Mouse (Mus musculus) natural killer cell, adult 2 months (primary cell): Measurements from ENCODE around the gene Chsy1.

ENCODE experiments used
- DNase-seq, 2 experiments: peaks; one replicate each; pipeline ENCODE4 v3.0.0; 2022; ENCODE audit warnings: low spot score in 2 of 2

Chsy1 gene

DNA sequence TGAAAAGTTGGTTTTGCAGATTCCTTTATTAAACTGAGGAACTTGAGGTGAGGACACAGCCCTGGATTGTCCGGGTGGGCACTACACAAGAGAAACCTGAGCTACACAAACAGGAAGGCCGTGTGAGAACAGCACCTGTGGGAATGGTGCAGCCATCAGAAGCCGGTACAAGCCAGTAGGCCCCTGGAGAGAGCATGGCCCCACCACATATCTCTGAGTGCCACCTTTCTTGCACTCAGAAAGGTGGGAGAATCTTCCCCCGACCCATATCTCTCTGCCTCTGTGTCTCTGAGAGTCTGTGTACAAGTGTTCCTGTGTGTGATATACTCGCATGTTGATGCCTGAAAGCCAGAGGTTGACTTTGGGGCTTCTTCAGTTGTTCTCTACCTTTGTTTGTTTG, 29.6 kb downstream of the Chsy1 start:
- DNase-seq, result no peak

DNA sequence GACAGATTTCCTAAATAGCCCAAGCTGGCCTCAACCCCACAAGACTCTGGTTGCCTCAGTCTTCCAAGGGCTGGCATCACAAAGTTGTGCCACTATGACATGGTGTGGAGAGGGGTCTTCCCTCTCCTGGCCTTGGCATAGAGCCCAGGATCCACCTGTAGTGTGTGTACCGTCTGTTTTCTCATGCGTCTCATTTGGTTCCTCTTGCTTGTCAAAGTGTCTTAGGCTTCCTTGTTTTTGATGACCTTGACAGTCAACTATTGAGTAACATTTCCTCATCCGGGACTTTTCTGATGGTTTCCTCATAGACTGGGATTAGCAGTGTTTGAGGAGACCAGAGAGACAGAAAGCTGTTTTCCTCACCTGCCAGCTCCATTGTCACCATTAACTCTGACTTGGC, 30.8 kb downstream of the Chsy1 start:
- no peak for DNase-seq

DNA sequence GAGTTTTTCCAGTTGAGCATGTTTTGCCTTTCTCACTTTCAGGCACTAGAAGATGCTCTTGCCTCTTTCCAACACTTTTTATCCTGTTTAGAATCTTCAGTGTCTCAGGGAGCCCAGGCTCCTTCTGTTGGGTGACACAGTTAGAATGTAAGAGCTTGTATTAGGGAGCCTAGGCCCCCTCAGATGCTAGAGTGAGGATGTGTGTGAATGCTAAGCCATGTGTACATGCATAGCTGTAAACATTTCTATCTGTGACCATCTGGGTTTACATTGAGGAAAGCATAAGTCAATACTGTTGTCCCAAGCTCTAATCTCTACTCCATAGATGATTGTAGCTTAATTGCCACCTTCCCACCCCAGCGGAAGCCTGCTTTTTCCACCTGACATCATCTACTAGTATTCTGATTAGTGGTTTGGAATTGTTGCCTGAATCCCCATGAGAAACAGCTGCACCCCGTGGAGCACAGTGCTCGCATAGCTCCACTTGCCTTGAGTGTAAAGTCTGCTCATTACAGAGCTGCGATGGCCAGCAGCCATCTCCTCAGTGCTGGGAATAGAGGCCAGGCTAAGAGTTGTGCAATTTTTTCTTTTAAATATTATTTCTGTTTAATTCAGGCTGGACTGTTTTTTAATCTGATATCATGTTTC, 31.7 kb downstream of the Chsy1 start:
- no peak for DNase-seq

DNA sequence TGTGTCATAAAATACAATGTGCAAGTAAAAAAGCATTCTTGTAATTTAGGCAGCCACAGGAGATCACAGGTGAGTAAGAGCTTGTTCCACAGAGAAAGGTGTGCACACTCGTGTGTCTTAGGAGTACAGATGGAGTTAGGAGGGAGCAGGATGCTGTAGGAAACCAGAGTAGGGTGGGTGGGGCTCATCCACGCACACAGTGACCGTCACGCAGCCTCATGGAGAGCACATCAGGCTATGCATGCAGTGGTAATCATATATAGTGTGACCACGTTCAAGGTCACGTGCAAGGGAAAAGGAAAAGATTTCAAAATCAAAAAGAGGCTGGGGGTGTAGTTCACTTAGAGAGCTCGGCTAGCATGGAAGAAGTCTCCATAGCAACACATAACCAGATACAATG, 33.2 kb downstream of the Chsy1 start:
- DNase-seq, result no peak

DNA sequence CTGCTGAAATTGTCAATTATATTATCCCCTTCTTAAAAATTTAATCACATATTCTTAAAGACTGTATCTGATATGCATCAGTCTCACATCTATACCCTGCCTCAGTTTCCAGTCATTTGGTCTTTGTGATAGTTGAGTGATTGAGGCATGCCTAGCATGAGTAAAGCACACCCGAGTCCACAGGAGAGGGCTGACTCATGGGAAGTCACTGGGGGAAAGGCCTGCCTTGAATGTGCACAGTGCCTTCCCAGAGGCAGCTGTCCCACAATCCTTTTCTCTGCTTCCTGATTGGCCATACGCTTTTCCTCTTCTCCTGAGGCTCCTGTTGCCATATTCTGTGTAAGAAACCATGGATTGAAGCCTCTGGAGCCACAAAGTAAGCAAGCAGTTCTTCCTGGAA, 35.2 kb downstream of the Chsy1 start:
- DNase-seq, result no peak

DNA sequence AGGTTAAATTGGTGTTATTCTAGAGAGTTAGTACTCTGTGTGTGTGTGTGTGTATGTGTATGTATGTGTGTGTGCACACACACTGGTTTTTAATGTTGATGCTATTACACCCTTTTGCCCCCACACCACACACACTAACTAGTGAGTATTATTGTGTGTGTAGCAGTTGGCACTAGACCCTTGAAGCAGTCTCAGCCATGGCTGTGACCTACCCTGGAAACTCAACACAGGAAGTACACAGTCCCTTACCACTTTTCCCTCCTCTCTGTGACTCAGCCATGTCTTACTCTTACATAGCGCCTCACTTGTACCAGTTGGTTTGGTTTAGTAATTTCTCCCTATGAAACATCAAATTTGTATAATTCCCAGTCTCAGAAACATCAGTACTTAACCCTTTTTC, 37.8 kb downstream of the Chsy1 start:
- DNase-seq, result peak in 1 of 2 experiments; percentile 61

DNA sequence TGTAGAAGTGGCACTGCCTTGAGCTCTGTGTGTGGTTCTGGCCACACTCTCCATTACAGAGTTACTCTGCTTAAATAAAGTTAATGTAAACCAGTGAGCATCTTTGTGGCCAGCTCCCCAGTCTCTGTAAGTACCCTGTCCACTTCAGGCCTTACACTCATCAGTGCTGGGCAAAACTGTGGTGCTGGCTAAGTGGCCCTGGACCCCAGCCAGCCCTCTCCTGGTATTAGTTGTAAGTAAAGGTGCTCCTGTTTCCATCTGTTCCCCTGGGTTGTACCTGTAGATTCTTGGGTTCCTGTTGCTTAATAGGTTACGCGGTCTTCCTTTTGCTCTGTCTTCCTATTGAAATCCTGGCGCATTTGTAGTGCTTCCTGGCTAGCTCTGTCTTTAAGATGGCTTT, 38.5 kb downstream of the Chsy1 start:
- no peak for DNase-seq

DNA sequence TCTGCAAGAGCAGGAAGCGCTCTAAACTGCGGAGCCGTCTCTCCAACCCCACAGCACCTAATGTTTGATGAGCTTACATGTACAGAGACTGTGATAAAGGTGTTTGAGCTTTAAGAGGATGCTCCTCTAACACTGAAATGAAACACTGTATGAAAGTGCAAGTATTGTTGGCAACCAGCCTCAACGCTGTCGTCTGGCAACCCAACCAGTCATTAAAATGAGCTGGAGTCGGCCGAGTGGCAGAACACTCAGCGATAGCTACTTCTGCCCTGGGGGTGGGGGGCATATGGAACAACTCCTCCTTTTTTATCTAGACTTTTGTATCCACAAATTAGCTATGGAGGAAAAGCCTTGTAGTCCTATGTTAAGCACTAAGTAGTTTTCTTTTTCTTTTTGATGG, 40.2 kb downstream of the Chsy1 start:
- no peak for DNase-seq

DNA sequence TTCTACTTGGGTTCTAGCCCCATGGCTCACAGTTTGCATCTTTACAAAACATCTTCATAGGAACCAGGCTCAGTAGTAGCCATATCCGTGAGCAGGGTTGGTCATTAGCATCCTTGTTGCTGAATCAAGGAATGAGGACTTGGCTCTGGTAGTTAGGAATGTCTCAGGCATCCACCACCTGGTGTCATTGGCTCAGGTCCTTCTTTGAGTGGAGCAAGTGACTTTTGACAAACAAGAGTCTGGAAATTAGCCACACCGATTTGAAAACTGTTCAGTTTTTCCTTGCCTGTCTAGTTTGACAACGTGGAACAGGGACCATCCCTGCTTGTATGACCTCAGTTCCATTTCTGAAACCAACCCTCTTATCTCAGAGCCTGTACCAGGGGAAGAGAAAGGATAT, 41.1 kb downstream of the Chsy1 start:
- no peak for DNase-seq

DNA sequence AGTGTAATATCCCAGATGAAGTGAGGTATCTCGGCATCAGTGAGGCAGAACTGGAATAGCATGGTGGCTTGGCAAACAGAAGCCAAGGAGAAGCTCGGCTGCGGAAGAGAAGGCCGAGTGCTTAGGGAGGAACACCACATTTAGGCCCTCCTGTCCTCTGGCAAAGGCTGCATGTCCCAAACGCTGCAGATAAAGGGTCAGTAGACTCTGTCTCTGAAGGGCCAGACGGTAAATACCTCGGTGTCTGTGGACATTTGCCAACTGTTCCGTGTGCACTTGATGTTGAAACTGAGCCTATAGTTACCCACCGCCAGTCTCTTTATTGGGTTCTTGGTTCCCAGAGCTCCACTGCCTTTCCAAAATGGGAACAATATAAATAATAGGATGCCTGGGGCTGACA, 48.1 kb downstream of the Chsy1 start:
- no peak for DNase-seq

DNA sequence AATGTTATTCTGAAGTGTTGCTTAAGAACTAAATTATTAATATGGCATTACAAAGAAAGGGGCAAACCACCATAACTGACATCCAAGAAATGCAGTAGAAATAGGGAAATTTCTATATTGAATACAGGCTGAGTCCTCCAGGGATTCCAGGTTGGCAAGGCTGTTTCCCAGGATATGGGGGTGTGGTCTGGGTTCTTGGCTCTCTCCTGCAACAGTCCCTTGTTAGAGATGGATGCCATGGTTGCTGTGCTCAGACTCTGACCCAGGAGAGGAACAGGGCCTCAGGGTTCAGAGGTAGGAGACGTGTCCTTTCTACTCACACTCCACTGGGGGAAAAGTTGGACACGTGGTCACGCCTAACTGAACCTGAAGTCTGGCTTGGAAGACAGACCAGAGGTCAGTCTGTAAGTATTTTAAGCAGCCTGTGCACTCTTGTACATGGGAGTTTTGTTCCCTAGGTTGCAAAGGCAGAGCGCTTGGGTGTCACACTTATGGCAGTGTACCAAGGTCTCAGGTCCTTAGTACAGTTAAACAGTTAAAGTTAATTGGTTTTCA, 48.6 kb downstream of the Chsy1 start:
- no peak for DNase-seq

DNA sequence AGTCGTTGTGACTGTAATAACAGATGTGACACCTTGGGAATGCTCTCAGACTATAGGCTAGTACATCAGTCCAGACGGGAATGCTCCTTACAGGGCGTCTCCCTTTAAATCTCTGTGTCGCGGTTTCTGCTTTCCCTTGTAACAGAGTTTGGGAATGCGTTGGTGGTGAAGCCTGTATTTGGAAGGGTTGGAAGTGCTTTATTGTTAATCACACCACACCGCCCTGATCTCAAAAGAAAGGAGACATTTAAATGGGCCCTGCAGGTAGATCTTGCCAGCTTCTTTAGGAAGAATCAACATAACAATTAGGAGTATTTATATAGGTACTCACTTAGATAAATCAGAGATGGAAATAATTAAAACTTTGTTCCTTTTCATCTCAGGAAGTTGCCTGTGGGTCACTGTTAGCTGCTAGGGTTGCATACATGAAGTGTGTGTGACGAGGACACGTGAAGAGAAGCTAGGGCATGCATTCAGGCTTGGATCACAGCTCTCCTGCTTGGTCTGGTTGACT, 49.4 kb downstream of the Chsy1 start:
- no peak for DNase-seq

DNA sequence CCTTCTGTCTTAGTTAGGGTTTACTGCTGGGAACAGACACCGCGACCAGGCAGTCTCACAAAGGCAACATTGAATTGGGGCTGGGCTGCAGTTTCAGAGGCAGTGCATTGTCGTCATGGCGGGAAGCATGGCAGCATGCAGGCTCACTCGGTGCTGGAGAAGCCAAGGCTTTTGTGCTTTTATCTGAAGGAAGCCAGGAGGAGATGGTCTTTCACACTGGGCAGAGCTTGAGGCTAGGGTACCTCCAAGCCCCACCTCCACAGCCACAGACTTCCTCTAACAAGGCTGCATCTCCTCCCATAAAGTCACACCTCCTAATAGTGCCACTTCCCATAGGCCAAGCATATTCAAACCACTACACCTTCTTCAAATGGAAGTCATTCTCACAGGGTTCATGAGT, 50.6 kb downstream of the Chsy1 start:
- peak in 1 of 2 experiments; percentile 58 for DNase-seq

DNA sequence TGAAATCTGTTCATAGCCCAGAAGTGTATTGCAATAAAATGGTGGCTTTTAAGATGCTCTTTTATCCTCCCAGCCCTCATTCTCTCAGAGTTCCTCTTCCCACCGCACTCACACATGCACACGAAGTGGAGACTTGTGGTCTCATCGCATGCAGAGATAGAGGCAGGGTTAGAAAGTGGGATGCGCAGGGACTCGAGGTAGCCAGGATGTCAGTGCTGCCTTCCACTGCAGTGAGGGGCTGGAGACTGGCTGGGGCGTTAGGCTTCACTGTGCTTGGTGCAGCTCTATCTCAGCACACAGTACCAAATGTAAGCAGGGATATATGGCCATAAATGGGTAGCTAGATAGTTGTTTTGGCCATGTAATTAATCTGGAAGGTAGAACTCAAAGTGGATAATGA, 52.5 kb downstream of the Chsy1 start:
- DNase-seq, result no peak

DNA sequence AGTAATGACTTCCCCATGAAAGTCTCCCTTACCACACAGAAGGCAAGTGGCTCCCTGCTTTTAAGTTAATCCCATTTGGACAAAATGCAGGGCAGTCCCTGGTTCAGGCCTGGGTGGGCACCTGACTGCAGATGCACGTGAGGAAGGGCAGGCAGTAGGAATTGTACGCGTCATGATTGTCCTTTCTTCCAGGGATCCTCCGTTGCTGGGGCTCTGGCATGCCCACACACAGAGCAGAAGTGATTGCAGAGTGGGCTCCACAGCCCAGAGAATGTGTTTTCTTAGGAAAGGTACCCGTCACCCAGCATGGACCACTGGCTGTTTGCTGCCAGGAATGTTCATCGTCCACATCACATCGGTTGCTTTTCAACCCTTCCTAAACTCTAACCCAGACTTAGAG, 53.2 kb downstream of the Chsy1 start:
- no peak for DNase-seq

DNA sequence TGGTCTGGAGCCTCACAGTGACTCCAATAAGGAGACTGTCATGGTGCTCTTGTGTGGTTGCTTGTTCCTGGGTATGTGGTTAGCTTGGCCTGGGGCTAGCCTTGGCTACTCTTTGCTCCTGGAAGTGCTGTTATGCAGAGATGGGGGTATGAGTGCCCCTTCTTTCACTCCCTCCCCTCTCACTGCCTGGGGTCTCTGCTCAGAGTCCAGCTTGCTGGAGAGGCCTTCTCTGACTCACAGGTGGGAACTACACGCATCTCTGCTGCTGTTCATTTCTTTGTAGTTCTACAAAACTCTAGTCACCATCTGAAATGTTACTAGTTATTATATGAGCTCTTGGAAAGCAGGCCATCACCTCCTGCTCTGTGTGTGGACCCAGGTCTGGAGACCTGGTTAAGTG, 53.7 kb downstream of the Chsy1 start:
- DNase-seq, result no peak

DNA sequence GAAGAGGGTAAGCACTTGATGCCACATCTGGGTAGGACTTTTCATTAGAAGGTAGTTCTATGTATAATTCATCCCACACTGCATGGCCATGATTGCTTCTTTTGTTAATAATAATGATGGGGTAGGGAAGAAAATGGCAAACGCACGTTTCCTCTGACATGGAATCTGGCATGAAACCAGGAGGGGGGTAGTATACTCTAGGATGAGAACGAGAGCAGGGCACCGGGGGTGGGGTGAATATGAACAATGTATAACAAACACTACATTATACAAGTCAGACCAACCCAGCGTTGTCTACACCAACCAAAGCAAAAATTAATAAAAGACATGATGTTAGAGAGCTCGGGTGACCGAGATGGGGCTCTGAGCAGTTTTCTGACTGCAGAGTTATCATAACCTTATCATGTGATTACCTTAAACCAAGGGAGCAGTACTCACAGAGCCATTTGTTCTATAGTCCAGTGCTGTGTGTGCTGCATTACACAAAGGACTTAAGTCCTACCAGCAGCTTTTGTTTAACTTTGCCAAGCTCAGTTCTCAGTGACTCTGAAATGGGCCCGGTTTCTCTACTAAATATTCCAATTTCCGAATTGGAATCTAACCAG, 55.2 kb downstream of the Chsy1 start:
- DNase-seq, result no peak

DNA sequence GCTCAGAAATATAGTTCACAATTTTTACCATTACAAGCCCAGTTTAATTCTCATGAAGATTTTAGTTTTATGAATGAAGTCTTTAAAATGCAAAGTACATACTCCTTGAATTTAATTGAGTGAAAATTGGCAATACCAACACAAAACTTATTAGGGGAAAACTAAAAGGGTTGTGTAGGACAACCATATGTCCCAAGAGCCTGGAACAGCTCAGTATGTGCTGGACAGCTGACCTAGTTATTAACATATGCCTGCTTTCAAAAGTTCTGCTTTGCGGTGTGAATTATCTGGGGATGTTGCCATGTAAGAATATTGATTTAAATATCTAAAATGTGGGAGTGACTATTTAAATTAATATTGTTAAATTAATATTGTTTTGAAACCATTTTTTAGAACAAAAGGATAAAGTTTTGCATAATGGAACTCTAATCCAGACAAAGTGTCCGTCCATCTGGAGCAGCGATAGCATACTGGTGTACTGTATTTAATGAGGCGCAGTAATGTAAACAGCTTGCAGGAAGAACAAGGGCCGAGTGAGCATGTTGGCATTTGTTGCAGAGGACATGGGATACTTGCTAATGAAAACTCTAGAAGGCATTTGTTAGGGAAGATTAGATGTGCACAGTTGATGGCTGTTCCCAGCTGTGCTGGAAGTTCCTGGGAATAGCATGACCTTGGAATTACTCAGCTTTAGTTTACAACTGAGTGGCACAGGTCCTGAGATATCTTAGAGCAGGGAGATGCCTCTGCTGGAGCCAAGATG, 55.9 kb downstream of the Chsy1 start:
- DNase-seq, result no peak

DNA sequence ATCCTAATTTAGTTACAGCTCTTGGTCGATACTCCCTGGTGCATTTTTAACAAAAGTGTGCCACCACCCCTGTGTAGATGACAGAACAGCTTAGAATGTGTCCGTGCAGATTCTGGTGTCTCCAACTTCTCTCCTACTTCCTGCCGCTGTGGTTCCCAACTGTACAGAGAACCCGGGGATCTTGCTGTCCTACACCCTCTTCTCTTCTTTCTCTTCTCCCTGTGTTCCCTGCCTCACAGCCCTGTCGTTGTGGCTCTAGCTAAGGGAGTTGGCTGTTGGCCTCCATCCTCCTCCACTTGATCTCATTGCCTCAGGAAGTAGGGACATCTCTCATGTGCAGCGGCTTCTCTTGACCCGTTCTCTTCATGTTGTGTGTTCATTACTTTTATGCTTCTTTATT, 59.6 kb downstream of the Chsy1 start:
- no peak for DNase-seq

DNA sequence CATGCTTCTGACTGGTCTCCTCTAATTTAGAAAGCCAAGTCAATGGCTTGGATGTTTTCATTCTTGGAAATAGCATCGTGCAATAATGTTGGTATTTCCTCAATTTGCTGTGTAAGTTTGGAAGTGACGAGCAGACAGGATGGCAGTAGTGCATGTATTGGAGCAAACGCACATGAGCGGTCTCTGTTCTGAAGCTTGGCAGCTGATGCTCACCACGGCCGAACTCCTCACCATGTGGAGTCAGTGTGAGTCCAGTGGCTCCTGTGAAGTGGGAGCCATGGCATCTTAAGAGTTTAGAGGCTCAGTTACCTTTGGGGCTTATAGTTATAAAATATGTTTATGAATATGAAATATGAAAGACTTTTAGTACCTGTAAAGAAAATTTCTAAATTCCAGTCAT, 60.2 kb downstream of the Chsy1 start:
- DNase-seq, result no peak

DNA sequence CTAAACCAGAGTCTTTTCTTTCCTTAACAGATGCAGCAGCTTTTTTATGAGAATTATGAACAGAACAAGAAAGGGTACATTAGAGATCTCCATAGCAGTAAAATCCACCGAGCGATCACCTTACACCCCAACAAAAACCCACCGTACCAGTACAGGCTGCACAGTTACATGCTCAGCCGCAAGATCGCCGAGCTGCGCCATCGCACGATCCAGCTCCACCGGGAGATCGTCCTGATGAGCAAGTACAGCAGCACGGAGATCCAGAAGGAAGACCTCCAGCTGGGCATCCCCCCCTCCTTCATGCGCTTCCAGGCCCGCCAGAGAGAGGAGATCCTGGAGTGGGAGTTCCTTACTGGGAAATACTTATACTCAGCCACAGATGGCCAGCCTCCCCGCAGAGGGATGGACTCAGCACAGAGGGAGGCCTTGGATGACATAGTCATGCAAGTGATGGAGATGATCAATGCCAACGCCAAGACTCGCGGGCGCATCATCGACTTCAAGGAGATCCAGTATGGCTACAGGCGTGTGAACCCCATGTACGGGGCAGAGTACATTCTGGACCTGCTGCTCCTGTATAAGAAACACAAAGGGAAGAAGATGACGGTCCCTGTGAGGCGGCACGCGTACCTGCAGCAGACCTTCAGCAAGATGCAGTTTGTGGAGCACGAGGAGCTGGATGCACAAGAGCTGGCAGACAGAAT, 61.6 kb downstream of the Chsy1 start:
- no peak for DNase-seq

DNA sequence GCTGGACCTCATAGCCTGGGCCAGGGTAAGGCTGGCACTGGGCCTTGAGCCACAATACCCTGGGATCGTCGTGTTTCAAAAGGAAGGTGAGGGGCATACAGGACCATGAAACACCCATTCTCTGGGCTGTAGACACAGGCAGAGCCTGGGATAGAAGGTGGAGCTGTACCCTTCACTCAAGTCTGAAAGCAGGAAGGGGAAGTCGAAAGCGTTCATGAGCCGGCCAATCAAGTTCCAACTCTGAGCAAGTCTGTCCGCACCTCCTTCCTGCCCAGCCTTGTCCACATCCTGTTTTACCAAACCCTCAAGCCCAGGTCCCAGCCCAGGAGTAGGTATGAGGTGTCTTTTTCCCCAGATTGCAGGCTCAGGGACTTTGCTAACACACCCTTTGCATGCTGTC, 66.4 kb downstream of the Chsy1 start:
- peak; percentile 65 to 68 for DNase-seq
